Mouse (Mus musculus) liver, embryonic 11.5 days (tissue): ENCODE data around the gene Dck. TPM values are rescaled to one million over a fixed set of nuclear protein-coding genes. Genes with fewer than 3 reads are reported as not detected.

ENCODE experiments used
- ATAC-seq: fragments of 200-750 bp; cut with Nextera tagmentation; replicated peaks from 2 replicates; pipeline ENCODE4 v1.8.0; 2017; ENCODE audit warnings: moderate number of reproducible peaks, mild to moderate bottlenecking, moderate TSS enrichment, moderate library complexity; ENCODE audit not compliant: low FRiP score
- DNase-seq: peaks from one replicate; pipeline ENCODE4 v3.0.0-alpha.2; 2017; ENCODE audit warnings: low spot score
- H3K27ac ChIP-seq: fragments of 300-500 bp; sonication (generic); 2 replicates; pipeline ENCODE4 v1.5.1; 2014; ENCODE audit warnings: mild to moderate bottlenecking, low read depth, low read length, control low read depth
- H3K27me3 ChIP-seq: fragments of 300-500 bp; sonication (generic); replicated peaks from 2 replicates; pipeline ENCODE4 v1.6.1; 2014; ENCODE audit warnings: low read length, mixed read lengths; ENCODE audit not compliant: control insufficient read depth, insufficient read depth
- H3K36me3 ChIP-seq: fragments of 300-500 bp; sonication (generic); 2 replicates; pipeline ENCODE4 v1.6.1; 2014; ENCODE audit warnings: mild to moderate bottlenecking, low read length, moderate library complexity, mixed read lengths; ENCODE audit not compliant: control insufficient read depth, insufficient read depth
- H3K4me1 ChIP-seq: fragments of 300-500 bp; sonication (generic); replicated peaks from 2 replicates; pipeline ENCODE4 v1.6.1; 2014; ENCODE audit warnings: low read length, mixed read lengths; ENCODE audit not compliant: control insufficient read depth, insufficient read depth
- H3K4me2 ChIP-seq: fragments of 300-500 bp; sonication (generic); 2 replicates; pipeline ENCODE4 v1.6.1; 2014; ENCODE audit warnings: mild to moderate bottlenecking, control low read depth, moderate library complexity
- H3K4me3 ChIP-seq: fragments of 300-500 bp; sonication (generic); 2 replicates; pipeline ENCODE4 v1.5.1; 2014; ENCODE audit warnings: low read depth, low read length, control low read depth
- H3K9ac ChIP-seq: fragments of 300-500 bp; sonication (generic); 2 replicates; pipeline ENCODE4 v1.6.1; 2014; ENCODE audit warnings: low read depth, low read length, control low read depth
- H3K9me3 ChIP-seq: fragments of 300-500 bp; sonication (generic); 2 replicates; pipeline ENCODE4 v1.6.1; 2016; ENCODE audit warnings: low read length, inconsistent platforms, mixed read lengths; ENCODE audit not compliant: control insufficient read depth
- WGBS: fragments of 180-500 bp; shearing (Covaris S2); extraction: QIAGEN DNeasy Blood & Tissue Kit; methylation state at CpG from one replicate; pipeline ENCODE4 v1.1.7; 2014; 5-methylcytosine and 5-hydroxymethylcytosine counted together
- polyA plus RNA-seq: library from polyadenylated mRNA; unstranded; fragments of >200 nt; fragmentation: Nextera tagmentation; extraction: Ambion mirVana; gene quantifications from 2 replicates; pipeline ENCODE4 v1.2.1, GENCODE M21; 2014

Gene Dck
- polyA plus RNA-seq, 1 experiment from 2014 or later: 87.7 TPM

DNA sequence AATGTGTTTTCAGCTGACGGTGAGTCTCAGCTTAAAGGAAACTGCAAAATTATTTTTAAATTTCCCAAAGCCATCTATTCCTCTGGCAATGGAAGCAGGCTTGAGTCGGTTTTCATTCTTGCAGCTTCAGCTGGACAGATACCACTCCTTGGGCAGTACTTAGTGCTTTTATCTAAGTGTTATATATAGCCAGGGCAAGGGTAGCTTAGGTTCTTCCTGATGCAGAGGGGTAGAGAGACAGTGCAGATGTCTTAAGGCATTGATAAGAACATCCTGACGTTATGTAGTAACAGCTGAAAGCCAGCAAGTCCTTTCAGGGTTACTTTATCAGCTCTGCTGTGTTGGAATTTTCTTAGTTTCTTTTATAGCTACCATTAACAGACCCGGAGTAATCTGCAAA is 66.1 kb downstream of the Dck start:
- H3K4me2 ChIP-seq: no peak overlapping the region
- H3K9me3 ChIP-seq: no peaks in the 10 kb centered on the region
- ATAC-seq (no peak), DNase-seq (no peak)
- H3K4me3 ChIP-seq: no peak overlapping the region
- H3K36me3 ChIP-seq: no peaks in the 10 kb centered on the region
- WGBS: 51% methylated on average over 4 of the region's 4 CpGs
- H3K4me1 ChIP-seq: no peaks in the 10 kb centered on the region
- no peaks in the 10 kb centered on the region for H3K27me3 ChIP-seq
- no peak overlapping the region for H3K9ac ChIP-seq
- no peak overlapping the region for H3K27ac ChIP-seq

DNA sequence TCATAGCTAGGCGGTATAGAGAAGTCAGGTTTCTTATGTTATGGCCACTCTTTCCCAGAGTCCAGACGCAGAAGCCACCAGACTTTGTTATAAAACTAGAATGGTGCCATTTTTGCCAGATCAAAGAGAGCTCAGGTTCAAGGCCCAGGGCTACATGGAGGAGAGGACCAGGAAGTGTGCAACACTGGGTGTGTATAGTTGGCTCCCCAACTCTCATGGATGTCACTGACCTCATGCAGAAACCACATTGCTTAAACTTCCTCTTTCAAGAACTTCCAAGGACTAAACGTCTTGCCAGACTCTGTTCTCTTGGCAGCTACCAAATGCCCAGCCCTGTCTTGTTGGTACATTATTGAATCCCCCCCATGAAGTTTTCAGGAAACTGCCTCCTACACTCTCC is 67.1 kb downstream of the Dck start:
- H3K4me1 ChIP-seq: no peaks in the 10 kb centered on the region
- DNase-seq (no peak), ATAC-seq (no peak)
- H3K36me3 ChIP-seq: no peaks in the 10 kb centered on the region
- no peaks in the 10 kb centered on the region for H3K9me3 ChIP-seq
- WGBS: 80% methylated on average over 3 of the region's 3 CpGs
- no peak overlapping the region for H3K4me3 ChIP-seq
- H3K27me3 ChIP-seq: no peaks in the 10 kb centered on the region
- H3K9ac ChIP-seq: no peak overlapping the region
- no peak overlapping the region for H3K27ac ChIP-seq
- no peak overlapping the region for H3K4me2 ChIP-seq

Other genes starting within 250 kb of the Dck start
- gene Jchain, start 237.1 kb upstream of the Dck start, polyA plus RNA-seq: 0.23 TPM in 1 of 2 replicates, not detected in the other
- 74.5 and 77.7 TPM in 2 replicates for gene Utp3, start 210.5 kb upstream of the Dck start, polyA plus RNA-seq
- 9.1 and 10.7 TPM in 2 replicates for gene Rufy3, start 200.0 kb upstream of the Dck start, polyA plus RNA-seq
- gene Grsf1, start 88.8 kb upstream of the Dck start, polyA plus RNA-seq: 53.8 and 62.2 TPM in 2 replicates
- gene Mob1b, start 44.1 kb upstream of the Dck start, polyA plus RNA-seq: 16.0 TPM in 2 replicates
- 1.2 and 1.5 TPM in 2 replicates for gene Slc4a4, start 121.8 kb downstream of the Dck start, polyA plus RNA-seq